Mouse (Mus musculus) forebrain, embryonic 10.5 days (tissue): ENCODE measurements around the gene Tmem95. TPM values are rescaled to one million over a fixed set of nuclear protein-coding genes. Genes with fewer than 3 reads are reported as not detected.
A peak's percentile ranks its signal among the peaks of the same experiment; 100 is the strongest.

ENCODE experiments used
- DNase-seq: peaks from one replicate; pipeline ENCODE4 v3.0.0-alpha.2; 2017; ENCODE audit warnings: low spot score; ENCODE audit errors: extremely low spot score
- H3K27ac ChIP-seq: fragments of 300-500 bp; sonication (generic); 2 replicates; pipeline ENCODE4 v1.5.1; 2016; ENCODE audit warnings: mild to moderate bottlenecking
- H3K27me3 ChIP-seq: fragments of 300-500 bp; sonication (generic); 2 replicates; pipeline ENCODE4 v1.6.1; 2016; ENCODE audit warnings: mild to moderate bottlenecking; ENCODE audit not compliant: poor library complexity, severe bottlenecking
- H3K36me3 ChIP-seq: fragments of 300-500 bp; sonication (generic); replicated peaks from 2 replicates; pipeline ENCODE4 v1.6.1; 2016; ENCODE audit warnings: mild to moderate bottlenecking, moderate library complexity
- H3K4me1 ChIP-seq: fragments of 300-500 bp; sonication (generic); 2 replicates; pipeline ENCODE4 v1.6.1; 2016
- H3K4me3 ChIP-seq: fragments of 300-500 bp; sonication (generic); 2 replicates; pipeline ENCODE4 v1.5.1; 2016; ENCODE audit warnings: mild to moderate bottlenecking, moderate library complexity
- H3K9me3 ChIP-seq: fragments of 300-500 bp; sonication (generic); 2 replicates; pipeline ENCODE4 v1.6.1; 2016; ENCODE audit warnings: mild to moderate bottlenecking, moderate library complexity
- WGBS: fragments of 180-500 bp; shearing (Covaris S2); methylation state at CpG from one replicate; pipeline ENCODE4 v1.1.7; 2016; 5-methylcytosine and 5-hydroxymethylcytosine counted together
- polyA plus RNA-seq: library from polyadenylated mRNA; unstranded; fragments of >200 nt; fragmentation: Nextera tagmentation; extraction: Ambion mirVana; gene quantifications from 2 replicates; pipeline ENCODE4 v1.2.1, GENCODE M21; 2016

Gene Tmem95
- polyA plus RNA-seq, 1 experiment from 2014 or later, result not detected

GRCm38 (mm10) chr11:69846738-69847688 is 30.8 kb downstream of the Tmem95 start:
- no peaks in the 10 kb centered on the region for H3K27me3 ChIP-seq
- H3K4me1 ChIP-seq, result peaks cover 43% of the 10 kb centered on the region
- peak overlapping the region; percentile 82 for H3K4me3 ChIP-seq
- WGBS, result 11% methylated on average over 37 of the region's 37 CpGs
- no peaks in the 10 kb centered on the region for H3K9me3 ChIP-seq
- peaks cover 45% of the 10 kb centered on the region for H3K36me3 ChIP-seq
- peak overlapping the region; percentile 97 for H3K27ac ChIP-seq
- DNase-seq, result no peak

- H3K9me3 ChIP-seq, result no peaks in the 10 kb centered on the region
- WGBS, result under 1% methylated on average over 37 of the region's 38 CpGs
- peak; percentile 95 for DNase-seq
Measured at GRCm38 (mm10) chr11:69846198-69846680, 31.6 kb downstream of the Tmem95 start, which contains the start of gene Plscr3. TSS of gene Plscr3 (plus strand) at chr11:69846376.

DNA sequence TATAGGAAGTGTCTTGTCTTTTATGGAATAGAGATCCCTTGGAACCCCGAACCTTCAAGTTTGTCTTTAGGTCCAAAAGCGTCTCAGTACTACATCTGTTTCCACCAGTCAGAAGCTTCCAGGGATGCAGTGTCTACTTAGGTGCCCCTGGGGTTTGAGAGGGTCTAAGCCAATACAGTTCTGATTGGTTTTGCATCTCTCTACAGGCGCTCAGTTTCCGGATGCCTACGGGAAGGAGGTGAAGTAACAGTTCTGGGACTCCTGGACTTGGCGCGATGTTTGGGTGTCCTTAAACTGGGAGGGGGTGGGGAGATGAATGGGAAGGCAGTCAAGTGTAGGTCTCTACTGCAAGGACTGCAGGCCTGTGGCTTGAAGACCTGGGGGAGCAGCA is 39.1 kb downstream of the Tmem95 start:
- no peaks in the 10 kb centered on the region for H3K9me3 ChIP-seq
- H3K27ac ChIP-seq, result peak overlapping the region; percentile 87
- H3K27me3 ChIP-seq, result peaks cover 33% of the 10 kb centered on the region
- WGBS, result 4% methylated on average over 7 of the region's 7 CpGs
- peak overlapping the region; percentile 75 for H3K4me3 ChIP-seq
- H3K36me3 ChIP-seq, result peaks cover 4% of the 10 kb centered on the region
- peaks cover 59% of the 10 kb centered on the region for H3K4me1 ChIP-seq
- no peak for DNase-seq

More at GRCm38 (mm10) chr11:69846198-69846680, 31.6 kb downstream of the Tmem95 start, which contains the start of gene Plscr3:
- Histone ChIP-seq H3K27ac (peak within 1 kb of the TSS; percentile 97), H3K4me3 (peak within 1 kb of the TSS; percentile 82), H3K36me3 (peaks cover 37% of the 10 kb centered on the region), H3K4me1 (peaks cover 41% of the 10 kb centered on the region), H3K27me3 (no peaks in the 10 kb centered on the region)

DNA sequence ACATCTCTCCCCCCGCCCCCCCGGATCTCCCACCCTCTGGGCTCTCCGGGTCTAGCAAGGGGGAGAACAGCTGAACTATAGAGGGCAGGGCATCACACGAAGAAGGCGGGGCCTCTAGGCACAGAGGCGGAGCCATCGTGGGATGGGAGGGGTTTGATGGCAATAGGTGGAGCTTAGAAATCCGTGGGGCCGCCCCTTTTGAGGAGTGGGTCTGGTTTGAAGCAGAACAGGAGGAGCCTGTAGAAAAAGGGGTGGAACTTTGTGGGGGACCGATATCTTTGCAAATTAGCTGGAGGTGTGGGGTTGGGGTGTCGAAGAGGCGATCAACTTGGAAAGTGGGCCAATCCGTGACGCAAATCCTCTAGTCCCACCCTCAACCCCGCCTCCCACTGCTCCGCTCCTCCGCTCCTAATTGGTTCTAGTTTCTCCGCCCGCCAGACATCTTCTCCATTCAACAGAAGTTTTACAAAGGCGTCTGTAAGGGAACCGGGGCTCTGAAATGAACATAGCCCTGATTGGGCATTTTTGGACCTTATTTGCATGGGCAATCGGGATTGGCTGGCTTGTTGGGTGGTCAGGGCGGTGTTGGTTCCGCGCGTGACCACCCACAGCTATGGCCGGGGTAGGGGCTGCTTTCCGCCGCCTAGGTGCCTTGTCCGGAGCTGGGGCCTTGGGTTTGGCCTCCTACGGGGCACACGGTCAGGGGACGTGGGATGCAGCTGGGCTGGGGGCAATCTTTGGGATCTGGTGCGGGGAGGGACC is 39.7 kb downstream of the Tmem95 start, which contains the start of gene Tmem256:
TSS of gene Tmem256 (plus strand) at position 563 of the 762 bp plus-strand sequence.
- Histone ChIP-seq H3K4me1 (peaks cover 62% of the 10 kb centered on the region), H3K9me3 (no peaks in the 10 kb centered on the region), H3K27me3 (peaks cover 39% of the 10 kb centered on the region), H3K36me3 (peaks cover 10% of the 10 kb centered on the region), H3K4me3 (peak within 1 kb of the TSS; percentile 75), H3K27ac (peak within 1 kb of the TSS; percentile 87)
- under 1% methylated on average over 34 of the region's 34 CpGs for WGBS
- DNase-seq, result peak; percentile 96

DNA sequence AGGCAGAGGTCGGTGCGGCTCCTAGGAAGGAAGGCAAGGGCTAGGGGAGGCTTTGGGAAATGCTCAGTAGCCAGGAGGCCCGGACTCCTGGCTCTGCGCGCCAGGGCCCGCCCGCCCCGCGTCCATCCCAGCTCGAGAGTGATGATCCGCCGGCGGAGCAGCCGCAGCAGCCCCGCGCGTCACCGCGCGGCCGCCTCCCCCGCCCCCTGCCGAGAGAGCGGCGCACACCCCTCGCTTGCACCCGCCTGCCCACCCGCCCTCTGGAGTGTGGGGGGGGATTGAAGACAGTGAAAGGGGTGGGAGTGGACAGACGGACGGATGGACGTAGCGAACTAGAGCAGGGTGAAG is 40.2 kb downstream of the Tmem95 start, which contains the start of gene Nlgn2:
TSS of gene Nlgn2 (minus strand) at position 181 of the 348 bp plus-strand sequence.
- H3K4me1 ChIP-seq, result peaks cover 62% of the 10 kb centered on the region
- no peak for DNase-seq
- peak within 1 kb of the TSS; percentile 75 for H3K4me3 ChIP-seq
- WGBS, result under 1% methylated on average over 32 of the region's 32 CpGs
- H3K27ac ChIP-seq, result peak within 1 kb of the TSS; percentile 87
- peaks cover 44% of the 10 kb centered on the region for H3K27me3 ChIP-seq
- H3K36me3 ChIP-seq, result peaks cover 15% of the 10 kb centered on the region
- no peaks in the 10 kb centered on the region for H3K9me3 ChIP-seq

DNA sequence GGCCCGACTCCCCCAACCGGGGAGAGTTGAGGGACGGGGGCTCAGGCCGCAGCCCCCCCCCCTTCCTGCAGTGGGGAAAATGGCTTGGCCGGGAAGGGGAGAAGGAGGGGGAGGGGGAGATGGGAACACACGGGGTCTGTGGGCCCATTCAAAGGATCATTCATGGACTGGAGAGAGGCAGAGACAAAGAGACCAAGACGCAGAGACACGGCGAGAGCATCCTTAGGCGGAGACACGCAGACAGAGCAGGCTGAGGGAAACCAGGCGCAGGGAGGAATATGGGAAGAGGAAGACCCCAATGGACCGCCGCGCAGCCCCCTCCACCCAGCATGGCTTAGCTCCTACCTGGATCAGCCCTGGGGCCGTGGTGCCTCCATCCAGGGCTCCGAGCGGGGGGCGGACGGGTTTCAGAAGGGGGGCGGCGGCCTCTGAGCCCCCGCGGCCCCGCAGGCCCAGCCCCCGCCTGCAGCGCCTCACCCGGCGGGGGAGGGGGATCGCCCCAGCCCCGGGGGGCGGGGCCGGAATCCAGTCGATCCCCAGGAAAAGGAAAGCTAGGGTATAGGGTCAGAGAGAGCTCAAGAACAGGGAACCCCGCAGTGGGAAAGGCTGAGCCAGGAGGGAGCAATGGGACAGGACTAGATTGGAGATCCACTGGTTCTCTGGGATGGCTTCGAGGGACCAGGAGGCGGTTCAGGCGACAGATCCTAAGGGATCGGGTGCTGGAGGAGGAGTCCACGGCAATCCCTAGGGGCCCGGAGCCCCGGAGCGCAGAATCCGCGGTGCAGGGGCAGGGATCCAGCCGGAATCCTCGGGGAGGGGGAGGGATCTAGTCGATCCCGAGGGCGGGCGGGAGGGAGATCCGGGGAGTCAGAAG is 40.9 kb downstream of the Tmem95 start:
- H3K27me3 ChIP-seq, result peaks cover 51% of the 10 kb centered on the region
- peaks cover 62% of the 10 kb centered on the region for H3K4me1 ChIP-seq
- DNase-seq, result peak; percentile 54
- WGBS, result under 1% methylated on average over 52 of the region's 52 CpGs
- peak overlapping the region; percentile 75 for H3K4me3 ChIP-seq
- peaks cover 22% of the 10 kb centered on the region for H3K36me3 ChIP-seq
- H3K9me3 ChIP-seq, result no peaks in the 10 kb centered on the region
- peak overlapping the region; percentile 87 for H3K27ac ChIP-seq

DNA sequence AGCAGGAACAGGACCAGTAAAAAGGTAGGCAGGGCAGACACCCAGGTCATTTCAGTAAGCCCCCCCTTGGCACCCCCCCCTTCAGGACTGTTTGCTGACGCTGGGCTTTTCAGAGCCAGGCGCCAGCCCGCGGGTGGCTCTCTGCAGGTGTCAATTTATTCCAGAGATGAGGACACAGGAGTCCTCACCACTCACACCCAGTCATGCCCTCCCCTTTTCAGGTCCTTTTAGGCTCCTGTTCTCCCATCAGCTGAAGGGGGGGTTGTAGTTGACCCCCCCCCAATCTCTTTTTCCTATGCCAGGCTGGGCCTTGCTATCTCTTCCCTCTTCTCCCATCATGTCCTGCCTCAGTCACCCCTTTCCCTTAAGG is 41.9 kb downstream of the Tmem95 start:
- Histone ChIP-seq H3K4me1 (peaks cover 66% of the 10 kb centered on the region), H3K27ac (peak overlapping the region; percentile 87), H3K9me3 (no peaks in the 10 kb centered on the region), H3K27me3 (peaks cover 52% of the 10 kb centered on the region), H3K36me3 (peaks cover 31% of the 10 kb centered on the region), H3K4me3 (peak overlapping the region; percentile 75)
- WGBS, result 2% methylated on average over 4 of the region's 4 CpGs
- DNase-seq, result no peak

- Histone ChIP-seq H3K27ac (peak overlapping the region; percentile 87), H3K36me3 (peaks cover 33% of the 10 kb centered on the region), H3K4me3 (peak overlapping the region; percentile 75), H3K9me3 (no peaks in the 10 kb centered on the region), H3K4me1 (peaks cover 69% of the 10 kb centered on the region), H3K27me3 (peaks cover 52% of the 10 kb centered on the region)
- peak; percentile 59 for DNase-seq
- WGBS, result 2% methylated on average over 9 of the region's 9 CpGs
Measured at GRCm38 (mm10) chr11:69835326-69835965, 42.4 kb downstream of the Tmem95 start.

GRCm38 (mm10) chr11:69834001-69834549 is 43.7 kb downstream of the Tmem95 start:
- H3K4me3 ChIP-seq, result peak overlapping the region; percentile 75
- peaks cover 66% of the 10 kb centered on the region for H3K4me1 ChIP-seq
- peak overlapping the region; percentile 87 for H3K27ac ChIP-seq
- H3K9me3 ChIP-seq, result no peaks in the 10 kb centered on the region
- WGBS, result 6% methylated on average over 44 of the region's 48 CpGs
- DNase-seq, result no peak
- peaks cover 37% of the 10 kb centered on the region for H3K36me3 ChIP-seq
- H3K27me3 ChIP-seq, result peaks cover 52% of the 10 kb centered on the region

- H3K27me3 ChIP-seq, result peaks cover 52% of the 10 kb centered on the region
- H3K9me3 ChIP-seq, result no peaks in the 10 kb centered on the region
- H3K4me3 ChIP-seq, result peak overlapping the region; percentile 75
- peaks cover 66% of the 10 kb centered on the region for H3K4me1 ChIP-seq
- 63% methylated on average over 8 of the region's 8 CpGs for WGBS
- H3K27ac ChIP-seq, result peak overlapping the region; percentile 87
- H3K36me3 ChIP-seq, result peaks cover 42% of the 10 kb centered on the region
- DNase-seq, result no peak
Measured at GRCm38 (mm10) chr11:69833554-69833953, 44.3 kb downstream of the Tmem95 start.

DNA sequence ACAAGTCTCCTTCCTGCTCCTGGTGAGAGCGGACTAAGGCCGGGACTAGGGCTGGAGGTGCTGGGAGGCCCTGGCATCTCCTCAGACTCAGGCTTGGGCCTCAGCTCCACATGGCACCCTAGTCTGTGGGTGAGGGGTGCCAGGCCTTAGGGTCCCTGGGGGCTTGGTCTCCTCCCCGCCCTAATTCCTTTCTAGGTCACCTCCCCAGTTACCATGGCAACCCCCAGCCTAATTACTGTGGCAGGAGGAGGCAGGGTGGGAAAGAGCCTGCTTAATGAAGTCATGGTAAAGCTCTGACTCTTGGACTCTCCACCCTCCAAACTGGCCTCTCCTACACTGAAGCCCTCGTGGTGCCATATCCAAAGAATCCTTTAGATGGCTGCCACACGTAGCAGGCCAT is 49.0 kb downstream of the Tmem95 start:
- peaks cover 20% of the 10 kb centered on the region for H3K27me3 ChIP-seq
- H3K36me3 ChIP-seq, result peaks cover 86% of the 10 kb centered on the region
- WGBS, result 75% methylated on average over 5 of the region's 5 CpGs

More for the DNA sequence above, 49.0 kb downstream of the Tmem95 start:
- no peak overlapping the region for H3K4me3 ChIP-seq
- peaks cover 7% of the 10 kb centered on the region; the same call in 1 of the 2 replicates for H3K9me3 ChIP-seq
- DNase-seq, result no peak
- peak overlapping the region; percentile 35; the same call in 1 of the 2 replicates for H3K27ac ChIP-seq
- peaks cover 31% of the 10 kb centered on the region for H3K4me1 ChIP-seq
